Mouse (Mus musculus) forebrain, embryonic 12.5 days (tissue): ENCODE measurements at regions not wholly inside any gene's neighbourhood (a gene's known extent, or its start where the extent isn't known, plus 50 kb on each side); places are given as distances from the start of the nearest gene placed in this dataset.
A peak's percentile ranks its signal among the peaks of the same experiment; 100 is the strongest.

Experiments used
- ATAC-seq: fragments of 200-750 bp; cut with Nextera tagmentation; 2 replicates; pipeline ENCODE4 v1.8.0; 2017; ENCODE audit warnings: moderate TSS enrichment; ENCODE audit not compliant: low FRiP score
- H3K27ac ChIP-seq: fragments of 300-500 bp; sonication (generic); 2 replicates; pipeline ENCODE4 v1.5.1; 2016; ENCODE audit warnings: mild to moderate bottlenecking
- H3K27me3 ChIP-seq: fragments of 300-500 bp; sonication (generic); 2 replicates; pipeline ENCODE4 v1.6.1; 2016; ENCODE audit warnings: mild to moderate bottlenecking
- H3K36me3 ChIP-seq: fragments of 300-500 bp; sonication (generic); replicated peaks from 2 replicates; pipeline ENCODE4 v1.6.1; 2016; ENCODE audit warnings: mild to moderate bottlenecking
- H3K4me1 ChIP-seq: fragments of 300-500 bp; sonication (generic); 2 replicates; pipeline ENCODE4 v1.6.1; 2016
- H3K4me2 ChIP-seq: fragments of 300-500 bp; sonication (generic); 2 replicates; pipeline ENCODE4 v1.6.1; 2016; ENCODE audit warnings: mild to moderate bottlenecking, moderate library complexity
- H3K4me3 ChIP-seq: fragments of 300-500 bp; sonication (generic); replicated peaks from 2 replicates; pipeline ENCODE4 v1.5.1; 2016; ENCODE audit warnings: mild to moderate bottlenecking
- H3K9ac ChIP-seq: fragments of 300-500 bp; sonication (generic); 2 replicates; pipeline ENCODE4 v1.6.1; 2016; ENCODE audit warnings: mild to moderate bottlenecking
- H3K9me3 ChIP-seq: fragments of 300-500 bp; sonication (generic); 2 replicates; pipeline ENCODE4 v1.6.1; 2016
- WGBS: fragments of 180-500 bp; shearing (Covaris S2); methylation state at CpG from one replicate; pipeline ENCODE4 v1.1.7; 2016; 5-methylcytosine and 5-hydroxymethylcytosine counted together

- no peak overlapping the region for H3K4me3 ChIP-seq
- H3K4me2 ChIP-seq: no peak overlapping the region
- H3K9me3 ChIP-seq: no peaks in the 10 kb centered on the region
- H3K36me3 ChIP-seq: no peaks in the 10 kb centered on the region
- H3K27me3 ChIP-seq: no peaks in the 10 kb centered on the region
- WGBS: 86% methylated on average over 2 of the region's 2 CpGs
- ATAC-seq: no peak
- no peak overlapping the region for H3K9ac ChIP-seq
- H3K4me1 ChIP-seq: no peaks in the 10 kb centered on the region
- no peak overlapping the region for H3K27ac ChIP-seq
Observed at GRCm38 (mm10) chr3:133993971-133994370, 242.3 kb upstream of the Cxxc4 start.

GRCm38 (mm10) chr3:133999965-134000364, 236.3 kb upstream of the Cxxc4 start:
- no peaks in the 10 kb centered on the region for H3K4me1 ChIP-seq
- ATAC-seq: no peak
- H3K27me3 ChIP-seq: no peaks in the 10 kb centered on the region
- H3K4me2 ChIP-seq: no peak overlapping the region
- WGBS: 88% methylated on average over 8 of the region's 8 CpGs
- H3K27ac ChIP-seq: no peak overlapping the region
- H3K9ac ChIP-seq: no peak overlapping the region
- H3K4me3 ChIP-seq: no peak overlapping the region
- H3K9me3 ChIP-seq: no peaks in the 10 kb centered on the region
- H3K36me3 ChIP-seq: no peaks in the 10 kb centered on the region

GRCm38 (mm10) chr3:134000595-134000994, 235.7 kb upstream of the Cxxc4 start:
- no peak overlapping the region for H3K4me3 ChIP-seq
- 83% methylated on average over 1 of the region's 1 CpGs for WGBS
- no peak for ATAC-seq
- H3K9me3 ChIP-seq: no peaks in the 10 kb centered on the region
- H3K27me3 ChIP-seq: no peaks in the 10 kb centered on the region
- H3K4me1 ChIP-seq: no peaks in the 10 kb centered on the region
- no peak overlapping the region for H3K27ac ChIP-seq
- H3K4me2 ChIP-seq: no peak overlapping the region
- no peaks in the 10 kb centered on the region for H3K36me3 ChIP-seq
- no peak overlapping the region for H3K9ac ChIP-seq

GRCm38 (mm10) chr3:134014805-134015204, 221.5 kb upstream of the Cxxc4 start:
- Histone ChIP-seq H3K9ac (no peak overlapping the region), H3K36me3 (no peaks in the 10 kb centered on the region), H3K4me1 (peaks cover 7% of the 10 kb centered on the region), H3K27me3 (no peaks in the 10 kb centered on the region), H3K27ac (no peak overlapping the region), H3K4me2 (no peak overlapping the region), H3K4me3 (no peak overlapping the region), H3K9me3 (no peaks in the 10 kb centered on the region)
- WGBS: 47% methylated on average over 2 of the region's 2 CpGs
- ATAC-seq: peak; percentile 77

GRCm38 (mm10) chr3:134015412-134015811, 220.9 kb upstream of the Cxxc4 start:
- Histone ChIP-seq H3K4me3 (no peak overlapping the region), H3K4me2 (no peak overlapping the region), H3K4me1 (peaks cover 7% of the 10 kb centered on the region), H3K27ac (no peak overlapping the region), H3K27me3 (no peaks in the 10 kb centered on the region), H3K9ac (no peak overlapping the region), H3K9me3 (no peaks in the 10 kb centered on the region), H3K36me3 (no peaks in the 10 kb centered on the region)
- peak; percentile 33; the same call in 1 of the 2 replicates for ATAC-seq
- WGBS: 85% methylated on average over 3 of the region's 3 CpGs

- Histone ChIP-seq H3K36me3 (no peaks in the 10 kb centered on the region), H3K4me3 (no peak overlapping the region), H3K4me1 (no peaks in the 10 kb centered on the region), H3K4me2 (no peak overlapping the region), H3K27ac (no peak overlapping the region), H3K9me3 (no peaks in the 10 kb centered on the region), H3K9ac (no peak overlapping the region), H3K27me3 (no peaks in the 10 kb centered on the region)
- no peak for ATAC-seq
- WGBS: 86% methylated on average over 5 of the region's 5 CpGs
Observed at GRCm38 (mm10) chr3:134033862-134034261, 202.4 kb upstream of the Cxxc4 start.

- Histone ChIP-seq H3K4me2 (no peak overlapping the region), H3K4me3 (no peak overlapping the region), H3K9me3 (no peaks in the 10 kb centered on the region), H3K27me3 (no peaks in the 10 kb centered on the region), H3K9ac (no peak overlapping the region), H3K27ac (no peak overlapping the region), H3K36me3 (no peaks in the 10 kb centered on the region), H3K4me1 (no peaks in the 10 kb centered on the region)
- ATAC-seq: no peak
- WGBS: 96% methylated on average over 6 of the region's 6 CpGs
Observed at GRCm38 (mm10) chr3:134036310-134036934, 199.9 kb upstream of the Cxxc4 start.

GRCm38 (mm10) chr3:134050649-134051048, 185.6 kb upstream of the Cxxc4 start:
- no peak for ATAC-seq
- no peaks in the 10 kb centered on the region for H3K27me3 ChIP-seq
- no peak overlapping the region for H3K9ac ChIP-seq
- no peaks in the 10 kb centered on the region for H3K9me3 ChIP-seq
- no peak overlapping the region for H3K4me3 ChIP-seq
- no peak overlapping the region for H3K27ac ChIP-seq
- no peak overlapping the region for H3K4me2 ChIP-seq
- no peaks in the 10 kb centered on the region for H3K36me3 ChIP-seq
- H3K4me1 ChIP-seq: no peaks in the 10 kb centered on the region

GRCm38 (mm10) chr3:134082461-134082860, 153.8 kb upstream of the Cxxc4 start:
- Histone ChIP-seq H3K27me3 (no peaks in the 10 kb centered on the region), H3K9me3 (no peaks in the 10 kb centered on the region), H3K4me1 (no peaks in the 10 kb centered on the region), H3K36me3 (no peaks in the 10 kb centered on the region), H3K27ac (no peak overlapping the region), H3K4me3 (no peak overlapping the region), H3K4me2 (no peak overlapping the region), H3K9ac (no peak overlapping the region)
- WGBS: 89% methylated on average over 1 of the region's 1 CpGs
- no peak for ATAC-seq

- Histone ChIP-seq H3K4me2 (no peak overlapping the region), H3K4me1 (peaks cover 14% of the 10 kb centered on the region), H3K27ac (no peak overlapping the region), H3K9ac (no peak overlapping the region), H3K4me3 (no peak overlapping the region), H3K9me3 (no peaks in the 10 kb centered on the region), H3K36me3 (no peaks in the 10 kb centered on the region), H3K27me3 (no peaks in the 10 kb centered on the region)
- 53% methylated on average over 3 of the region's 3 CpGs for WGBS
- ATAC-seq: peak; percentile 88
Observed at GRCm38 (mm10) chr3:134099471-134100125, 136.7 kb upstream of the Cxxc4 start.

GRCm38 (mm10) chr3:134102151-134102738, 134.0 kb upstream of the Cxxc4 start:
- ATAC-seq: no peak
- Histone ChIP-seq H3K4me2 (no peak overlapping the region), H3K27ac (no peak overlapping the region), H3K9me3 (no peaks in the 10 kb centered on the region), H3K9ac (no peak overlapping the region), H3K36me3 (no peaks in the 10 kb centered on the region), H3K4me3 (no peak overlapping the region), H3K27me3 (no peaks in the 10 kb centered on the region), H3K4me1 (peaks cover 11% of the 10 kb centered on the region)
- 83% methylated on average over 3 of the region's 3 CpGs for WGBS

- Histone ChIP-seq H3K27ac (no peak overlapping the region), H3K4me3 (no peak overlapping the region), H3K9me3 (no peaks in the 10 kb centered on the region), H3K4me2 (no peak overlapping the region), H3K27me3 (no peaks in the 10 kb centered on the region), H3K4me1 (peaks cover 8% of the 10 kb centered on the region), H3K36me3 (no peaks in the 10 kb centered on the region), H3K9ac (no peak overlapping the region)
- ATAC-seq: no peak
- 84% methylated on average over 1 of the region's 1 CpGs for WGBS
Observed at GRCm38 (mm10) chr3:134104625-134105024, 131.7 kb upstream of the Cxxc4 start.

- ATAC-seq: no peak
- no peaks in the 10 kb centered on the region for H3K9me3 ChIP-seq
- no peak overlapping the region for H3K27ac ChIP-seq
- WGBS: 89% methylated on average over 2 of the region's 2 CpGs
- H3K36me3 ChIP-seq: no peaks in the 10 kb centered on the region
- no peaks in the 10 kb centered on the region for H3K27me3 ChIP-seq
- H3K9ac ChIP-seq: no peak overlapping the region
- no peak overlapping the region for H3K4me2 ChIP-seq
- no peak overlapping the region for H3K4me3 ChIP-seq
- peaks cover 3% of the 10 kb centered on the region for H3K4me1 ChIP-seq
Observed at GRCm38 (mm10) chr3:134105112-134105511, 131.2 kb upstream of the Cxxc4 start.
